Mouse (Mus musculus): ENCODE results near the gene Pate4. TPM values are rescaled to one million over a fixed set of nuclear protein-coding genes. Genes with fewer than 3 reads are reported as not detected.

Gene Pate4
- polyA plus RNA-seq, 1 experiment from 2014 or later: not detected

DNA sequence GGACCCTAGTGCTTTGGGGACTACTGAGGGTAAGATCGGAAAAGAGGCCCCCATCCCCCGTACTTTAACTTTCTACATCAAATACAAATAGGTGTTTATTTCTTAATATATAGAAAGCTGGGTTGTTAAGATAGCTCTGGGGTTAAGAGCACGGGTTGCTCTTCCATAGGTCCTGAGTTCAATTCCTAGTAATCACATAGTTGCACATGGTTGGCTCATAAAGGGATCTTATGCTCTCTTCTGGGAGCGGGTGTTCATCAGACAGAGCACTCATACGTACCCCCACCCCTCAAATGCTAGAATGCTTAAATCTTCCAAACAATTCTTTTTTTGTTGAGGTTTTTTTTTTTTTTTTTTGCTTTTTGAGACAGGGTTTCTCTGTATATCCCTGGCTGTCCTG, 41.1 kb downstream of the Pate4 start:
- peaks cover 9% of the 10 kb centered on the region; the same call in 1 of the 2 replicates for H3K4me1 ChIP-seq (ENCODE audit: control insufficient read depth, insufficient read depth, low read length)
- peak overlapping the region; percentile 81 for H3K4me3 ChIP-seq (replicated peaks; ENCODE audit: low read depth, low read length)
- H3K27me3 ChIP-seq (ENCODE audit: control insufficient read depth, insufficient read depth, low read length): no peaks in the 10 kb centered on the region
- H3K9me3 ChIP-seq (ENCODE audit: control insufficient read depth, low read length): no peaks in the 10 kb centered on the region
- peaks cover 24% of the 10 kb centered on the region for H3K36me3 ChIP-seq (ENCODE audit: control insufficient read depth, insufficient read depth, low read length)
- WGBS: 8% methylated on average over 5 of the region's 5 CpGs
- no peak for DNase-seq
- H3K4me2 ChIP-seq (ENCODE audit: low read length): peak overlapping the region; percentile 56
- no peak for ATAC-seq (ENCODE audit: low FRiP score, low TSS enrichment)
- peak overlapping the region; percentile 78 for H3K9ac ChIP-seq (replicated peaks; ENCODE audit: low read length)
- 0 out of 2 replicates have a peak overlapping the region, but pooled peaks have one; percentile 90 for H3K27ac ChIP-seq (replicated peaks; ENCODE audit: low read depth, low read length)

DNA sequence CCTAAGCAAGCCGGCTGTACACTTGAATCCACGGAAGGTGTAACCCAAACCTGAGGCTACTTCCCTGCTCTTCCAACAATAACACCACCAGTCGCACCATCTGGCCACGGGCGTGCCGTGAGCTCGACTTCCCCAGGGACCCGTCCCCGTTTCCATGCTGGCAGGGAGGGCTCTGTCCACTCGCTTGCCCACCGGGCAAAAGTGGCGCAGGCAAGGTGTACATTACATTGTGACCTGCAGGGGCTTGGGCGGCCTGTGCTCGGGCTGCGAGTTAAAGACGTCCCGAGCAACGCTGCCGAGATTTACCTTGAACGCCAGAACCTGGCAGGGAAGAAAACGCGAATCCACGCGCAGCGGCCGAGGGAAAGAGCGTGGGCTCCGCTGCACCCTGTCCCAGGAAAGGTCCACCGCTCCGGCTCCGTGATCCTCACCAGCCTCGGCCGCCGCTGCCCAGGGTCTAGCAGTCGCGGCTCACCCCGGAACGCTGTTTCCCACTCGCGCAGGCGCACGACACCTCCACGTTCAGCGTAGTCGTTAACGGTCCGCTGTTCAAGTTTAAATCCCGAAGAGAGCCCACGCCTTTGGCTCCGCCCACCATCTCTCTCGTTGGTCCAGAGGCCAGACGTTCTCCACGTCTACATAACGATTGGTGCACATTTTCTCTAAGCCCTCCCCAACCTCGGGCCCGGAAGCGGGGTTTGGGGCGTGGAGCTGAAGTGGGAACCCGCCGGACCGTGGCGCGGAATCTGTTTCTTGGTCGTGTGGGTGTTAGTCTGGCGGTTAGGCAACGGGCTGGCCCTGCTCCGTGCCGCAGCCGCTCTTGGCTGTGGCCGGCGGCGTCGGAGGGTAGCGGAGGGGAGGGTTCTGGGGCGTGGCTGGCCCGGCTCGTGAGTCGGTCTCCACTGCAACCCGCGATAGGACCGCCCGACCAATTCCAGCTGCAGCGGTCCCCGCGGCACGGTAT, 41.9 kb downstream of the Pate4 start, which contains the start of the genes Pate2 and Hyls1:
TSS of gene Pate2 (plus strand) at position 714 of the 964 bp plus-strand sequence.
TSS of gene Hyls1 (minus strand) at position 828 of the 964 bp plus-strand sequence.
- Histone ChIP-seq H3K4me1 (ENCODE audit: control insufficient read depth, insufficient read depth, low read length) (peaks cover 9% of the 10 kb centered on the region; the same call in 1 of the 2 replicates), H3K27me3 (ENCODE audit: control insufficient read depth, insufficient read depth, low read length) (no peaks in the 10 kb centered on the region), H3K4me2 (ENCODE audit: low read length) (peak within 1 kb of the TSS; percentile 77), H3K36me3 (ENCODE audit: control insufficient read depth, insufficient read depth, low read length) (peaks cover 32% of the 10 kb centered on the region), H3K9ac (replicated peaks; ENCODE audit: low read length) (peak within 1 kb of the TSS; percentile 78), H3K27ac (replicated peaks; ENCODE audit: low read depth, low read length) (peak within 1 kb of the TSS; percentile 90), H3K9me3 (ENCODE audit: control insufficient read depth, low read length) (no peaks in the 10 kb centered on the region), H3K4me3 (replicated peaks; ENCODE audit: low read depth, low read length) (peak within 1 kb of the TSS; percentile 81)
- DNase-seq (peak; percentile 99), ATAC-seq (ENCODE audit: low FRiP score, low TSS enrichment) (peak; percentile 98)
- WGBS: under 1% methylated on average over 86 of the region's 86 CpGs

DNA sequence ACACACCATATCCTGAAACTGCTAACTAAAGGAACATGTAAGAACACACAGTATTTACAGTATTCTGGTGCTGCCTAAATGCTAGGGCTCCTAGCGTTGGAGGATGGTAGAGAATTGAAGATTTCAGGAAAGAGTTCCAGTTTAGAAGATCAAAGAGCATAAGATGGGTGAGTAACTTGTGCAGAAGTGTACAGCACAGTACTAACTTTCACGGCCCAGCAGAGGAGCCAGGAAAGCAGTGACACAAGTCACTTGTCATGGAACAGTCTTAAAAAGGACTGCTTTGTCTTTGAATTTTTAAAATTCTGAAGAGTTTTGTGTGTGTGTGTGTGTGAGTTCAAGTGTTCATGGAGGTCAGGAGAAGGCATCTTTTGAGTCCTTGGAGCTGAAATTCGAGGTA, 43.7 kb downstream of the Pate4 start:
- no peak for ATAC-seq (ENCODE audit: low FRiP score, low TSS enrichment)
- Histone ChIP-seq H3K36me3 (ENCODE audit: control insufficient read depth, insufficient read depth, low read length) (peaks cover 36% of the 10 kb centered on the region), H3K9me3 (ENCODE audit: control insufficient read depth, low read length) (no peaks in the 10 kb centered on the region), H3K27ac (replicated peaks; ENCODE audit: low read depth, low read length) (no peak overlapping the region), H3K4me2 (ENCODE audit: low read length) (no peak overlapping the region), H3K27me3 (ENCODE audit: control insufficient read depth, insufficient read depth, low read length) (no peaks in the 10 kb centered on the region), H3K9ac (replicated peaks; ENCODE audit: low read length) (no peak overlapping the region), H3K4me1 (ENCODE audit: control insufficient read depth, insufficient read depth, low read length) (peaks cover 9% of the 10 kb centered on the region; the same call in 1 of the 2 replicates), H3K4me3 (replicated peaks; ENCODE audit: low read depth, low read length) (no peak overlapping the region)
- no peak for DNase-seq
- WGBS: 92% methylated on average over 3 of the region's 3 CpGs

DNA sequence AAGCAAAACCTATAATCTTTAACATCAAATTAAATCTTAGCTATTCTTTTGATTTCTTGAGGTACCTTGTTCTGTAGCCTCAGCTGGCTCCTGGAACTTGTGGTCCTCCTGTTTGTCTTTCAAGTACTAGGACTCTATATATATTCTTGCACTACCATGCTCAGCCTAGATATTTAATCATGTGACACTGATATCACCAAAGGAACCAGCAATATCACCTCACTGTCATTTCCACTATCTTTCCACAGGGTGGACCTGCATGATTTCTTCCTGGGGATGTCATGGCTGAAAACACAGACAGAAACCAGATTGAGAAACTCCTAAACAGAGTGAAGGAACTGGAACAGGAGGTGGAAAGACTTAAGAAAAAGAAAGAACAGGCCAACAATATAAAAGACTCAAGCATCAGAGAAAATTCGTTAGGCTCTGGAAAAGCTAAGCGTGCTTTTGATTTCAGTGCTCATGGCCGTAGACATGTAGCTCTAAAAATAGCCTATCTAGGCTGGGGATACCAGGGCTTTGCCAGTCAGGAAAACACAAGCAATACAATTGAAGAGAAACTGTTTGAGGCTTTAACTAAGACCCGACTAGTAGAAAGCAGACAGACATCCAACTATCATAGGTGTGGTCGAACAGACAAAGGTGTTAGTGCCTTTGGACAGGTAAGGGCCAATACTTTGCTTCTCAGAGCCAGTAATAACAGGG, 47.1 kb downstream of the Pate4 start:
- no peak for ATAC-seq (ENCODE audit: low FRiP score, low TSS enrichment)
- Histone ChIP-seq H3K36me3 (ENCODE audit: control insufficient read depth, insufficient read depth, low read length) (peaks cover 51% of the 10 kb centered on the region), H3K9me3 (ENCODE audit: control insufficient read depth, low read length) (no peaks in the 10 kb centered on the region), H3K4me3 (replicated peaks; ENCODE audit: low read depth, low read length) (no peak overlapping the region), H3K27me3 (ENCODE audit: control insufficient read depth, insufficient read depth, low read length) (no peaks in the 10 kb centered on the region), H3K27ac (replicated peaks; ENCODE audit: low read depth, low read length) (no peak overlapping the region), H3K4me2 (ENCODE audit: low read length) (no peak overlapping the region), H3K4me1 (ENCODE audit: control insufficient read depth, insufficient read depth, low read length) (peaks cover 14% of the 10 kb centered on the region; the same call in 1 of the 2 replicates), H3K9ac (replicated peaks; ENCODE audit: low read length) (no peak overlapping the region)
- DNase-seq: no peak
- WGBS: 92% methylated on average over 5 of the region's 5 CpGs

DNA sequence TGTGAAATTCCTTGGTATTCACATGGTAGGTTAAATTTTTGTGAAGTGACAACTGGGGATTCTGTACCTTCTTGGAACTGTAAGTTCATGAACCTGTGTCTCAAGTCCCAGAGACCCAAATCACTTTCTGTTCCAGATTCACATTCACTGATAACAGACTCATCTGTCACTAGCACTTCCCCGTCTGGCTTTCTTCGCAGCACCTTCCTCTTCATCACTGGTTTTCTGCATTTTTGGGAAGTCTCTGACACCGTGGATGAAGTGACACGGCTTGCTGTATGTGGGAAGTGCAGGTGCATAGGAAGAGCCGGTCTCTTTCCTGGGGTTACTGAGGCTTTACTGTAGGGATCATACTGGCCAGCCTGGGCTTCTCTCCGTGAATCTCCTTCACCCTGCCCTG, 50.2 kb downstream of the Pate4 start:
- Histone ChIP-seq H3K27ac (replicated peaks; ENCODE audit: low read depth, low read length) (no peak overlapping the region), H3K4me3 (replicated peaks; ENCODE audit: low read depth, low read length) (no peak overlapping the region), H3K27me3 (ENCODE audit: control insufficient read depth, insufficient read depth, low read length) (no peaks in the 10 kb centered on the region), H3K36me3 (ENCODE audit: control insufficient read depth, insufficient read depth, low read length) (peaks cover 36% of the 10 kb centered on the region), H3K4me2 (ENCODE audit: low read length) (no peak overlapping the region), H3K9ac (replicated peaks; ENCODE audit: low read length) (no peak overlapping the region), H3K4me1 (ENCODE audit: control insufficient read depth, insufficient read depth, low read length) (peaks cover 13% of the 10 kb centered on the region), H3K9me3 (ENCODE audit: control insufficient read depth, low read length) (no peaks in the 10 kb centered on the region)
- 89% methylated on average over 6 of the region's 6 CpGs for WGBS
- DNase-seq: no peak
- ATAC-seq (ENCODE audit: low FRiP score, low TSS enrichment): no peak

DNA sequence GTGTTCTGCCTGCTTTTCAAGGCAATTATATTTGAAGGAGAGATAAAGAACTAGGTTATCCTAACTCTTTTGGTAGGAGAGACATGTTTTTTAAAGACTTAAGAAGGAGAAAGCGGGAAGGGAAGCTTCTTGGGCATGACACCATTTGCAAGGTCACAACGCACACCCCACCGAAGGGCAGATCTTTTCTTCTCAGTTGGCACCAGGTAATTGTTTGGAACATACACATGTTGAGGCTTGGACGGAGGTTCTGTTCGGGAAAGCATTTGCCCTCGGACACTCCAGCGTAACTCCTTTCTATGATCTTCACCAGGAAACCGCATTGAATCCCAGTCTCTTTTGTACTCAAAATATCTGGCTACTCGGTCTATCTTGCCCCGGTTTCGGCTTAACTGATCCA, 50.7 kb downstream of the Pate4 start:
- Histone ChIP-seq H3K36me3 (ENCODE audit: control insufficient read depth, insufficient read depth, low read length) (peaks cover 31% of the 10 kb centered on the region), H3K27me3 (ENCODE audit: control insufficient read depth, insufficient read depth, low read length) (no peaks in the 10 kb centered on the region), H3K27ac (replicated peaks; ENCODE audit: low read depth, low read length) (no peak overlapping the region), H3K4me1 (ENCODE audit: control insufficient read depth, insufficient read depth, low read length) (peaks cover 13% of the 10 kb centered on the region), H3K4me2 (ENCODE audit: low read length) (no peak overlapping the region), H3K9me3 (ENCODE audit: control insufficient read depth, low read length) (no peaks in the 10 kb centered on the region), H3K9ac (replicated peaks; ENCODE audit: low read length) (no peak overlapping the region), H3K4me3 (replicated peaks; ENCODE audit: low read depth, low read length) (no peak overlapping the region)
- 95% methylated on average over 11 of the region's 11 CpGs for WGBS
- ATAC-seq (ENCODE audit: low FRiP score, low TSS enrichment): no peak
- DNase-seq: no peak

DNA sequence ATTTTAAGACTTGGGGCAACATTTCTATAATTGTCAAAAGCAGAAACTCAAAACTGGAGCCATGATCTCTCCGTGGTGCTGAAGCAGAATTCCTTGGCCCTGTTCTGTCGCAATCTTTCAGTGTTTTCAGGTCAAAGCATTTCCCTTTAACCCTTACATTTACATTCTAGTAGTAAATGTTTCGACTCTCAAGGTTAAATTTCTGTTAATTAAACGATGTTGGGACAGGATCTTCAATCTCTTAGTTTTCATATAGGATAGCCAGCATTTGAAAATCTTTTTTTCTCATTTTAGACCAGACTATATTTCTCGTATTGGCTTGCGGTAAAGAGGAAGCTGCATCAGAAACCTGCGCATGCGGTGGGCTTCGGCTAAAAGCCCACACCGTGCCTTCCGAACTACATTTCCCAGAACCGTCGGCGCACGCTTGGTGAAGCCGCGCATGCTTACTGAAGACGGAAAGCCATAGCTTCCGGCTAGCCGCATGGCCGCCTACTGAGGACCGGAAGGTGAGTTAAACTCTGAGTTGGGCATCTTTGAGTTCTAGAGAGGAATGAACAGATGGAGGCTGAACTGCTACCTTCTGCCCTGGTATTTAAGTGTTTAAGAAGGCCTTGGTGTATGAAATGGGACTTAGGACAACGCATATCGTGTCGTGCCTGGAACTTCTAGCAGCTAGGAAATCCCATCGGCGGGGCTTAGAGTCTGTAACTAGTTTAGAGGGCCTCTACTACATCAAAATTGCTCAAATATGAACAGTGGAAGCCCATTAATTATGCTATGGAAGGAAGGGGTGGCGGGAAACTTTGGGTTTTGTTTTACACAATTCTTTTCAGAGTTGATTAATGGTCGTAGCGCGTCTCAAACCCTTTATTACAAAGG, 52.5 kb downstream of the Pate4 start:
- DNase-seq (peak; percentile 98), ATAC-seq (ENCODE audit: low FRiP score, low TSS enrichment) (peak; percentile 91)
- Histone ChIP-seq H3K9ac (replicated peaks; ENCODE audit: low read length) (peak overlapping the region; percentile 71; the same call in 1 of the 2 replicates), H3K36me3 (ENCODE audit: control insufficient read depth, insufficient read depth, low read length) (peaks cover 22% of the 10 kb centered on the region), H3K27me3 (ENCODE audit: control insufficient read depth, insufficient read depth, low read length) (no peaks in the 10 kb centered on the region), H3K4me2 (ENCODE audit: low read length) (peak overlapping the region; percentile 91), H3K9me3 (ENCODE audit: control insufficient read depth, low read length) (no peaks in the 10 kb centered on the region), H3K27ac (replicated peaks; ENCODE audit: low read depth, low read length) (peak overlapping the region; percentile 85; the same call in 1 of the 2 replicates), H3K4me1 (ENCODE audit: control insufficient read depth, insufficient read depth, low read length) (peaks cover 13% of the 10 kb centered on the region), H3K4me3 (replicated peaks; ENCODE audit: low read depth, low read length) (peak overlapping the region; percentile 63)
- WGBS: 2% methylated on average over 31 of the region's 31 CpGs
